Mouse (Mus musculus) MEL (cell line): ENCODE measurements around the gene Slc5a4b.

Experiments
- CTCF ChIP-seq, 3 experiments: IDR thresholded peaks in 2 of 3; conservative IDR thresholded peaks in 1 of 3; 2 replicates each; pipeline ENCODE4 v1.5.1; 2011 to 2012; ENCODE audit warnings: low read length in 3 of 3, low read depth in 2 of 3, mild to moderate bottlenecking in 2 of 3, improper control_type of control experiment in 1 of 3, inconsistent platforms in 1 of 3, mixed read lengths in 1 of 3, moderate library complexity in 1 of 3; ENCODE audit not compliant: control insufficient read depth in 1 of 3, insufficient read depth in 1 of 3, poor library complexity in 1 of 3, severe bottlenecking in 1 of 3
- EP300 ChIP-seq, 2 experiments: IDR thresholded peaks; 2 replicates each; pipeline ENCODE4 v1.6.1; 2011; ENCODE audit warnings: improper control_type of control experiment in 2 of 2, low read length in 2 of 2, low read depth in 1 of 2, mild to moderate bottlenecking in 1 of 2
- GATA1 ChIP-seq: IDR thresholded peaks from 2 replicates; pipeline ENCODE4 v1.6.1; 2011; ENCODE audit warnings: low read depth, low read length, improper control_type of control experiment
- HCFC1 ChIP-seq: IDR thresholded peaks from 2 replicates; pipeline ENCODE4 v1.6.1; 2012; ENCODE audit warnings: low read depth, mild to moderate bottlenecking, inconsistent platforms, low read length, improper control_type of control experiment, moderate library complexity
- JUND ChIP-seq: IDR thresholded peaks from 2 replicates; pipeline ENCODE4 v1.6.1; 2011; ENCODE audit warnings: low read depth, mild to moderate bottlenecking, improper control_type of control experiment, low read length
- POLR2A ChIP-seq, 2 experiments: IDR thresholded peaks; 2 replicates each; pipeline ENCODE4 v1.6.1; 2011 to 2012; ENCODE audit warnings: low read length in 2 of 2, mild to moderate bottlenecking in 2 of 2, control low read depth in 1 of 2, improper control_type of control experiment in 1 of 2, low read depth in 1 of 2, moderate library complexity in 1 of 2; ENCODE audit not compliant: control insufficient read depth in 1 of 2, insufficient read depth in 1 of 2, poor library complexity in 1 of 2
- TAL1 ChIP-seq: IDR thresholded peaks from 2 replicates; pipeline ENCODE4 v1.6.1; 2012; ENCODE audit warnings: mild to moderate bottlenecking, inconsistent platforms, low read length, moderate library complexity, mixed read lengths
- TCF12 ChIP-seq: IDR thresholded peaks from 2 replicates; pipeline ENCODE4 v1.6.1; 2014; ENCODE audit warnings: low read depth, mild to moderate bottlenecking, inconsistent platforms, low read length, improper control_type of control experiment, moderate library complexity
- UBTF ChIP-seq: IDR thresholded peaks from 2 replicates; pipeline ENCODE4 v1.6.1; 2012; ENCODE audit warnings: low read depth, mild to moderate bottlenecking, inconsistent platforms, low read length, improper control_type of control experiment, moderate library complexity, borderline replicate concordance; ENCODE audit not compliant: insufficient read depth
- USF1 ChIP-seq: IDR thresholded peaks from 2 replicates; pipeline ENCODE4 v1.6.1; 2014; ENCODE audit warnings: low read depth, mild to moderate bottlenecking, inconsistent platforms, low read length, improper control_type of control experiment, moderate library complexity
- ZC3H11A ChIP-seq: IDR thresholded peaks from 2 replicates; pipeline ENCODE4 v1.6.1; 2012; ENCODE audit warnings: low read depth, mild to moderate bottlenecking, inconsistent platforms, low read length, improper control_type of control experiment

DNA sequence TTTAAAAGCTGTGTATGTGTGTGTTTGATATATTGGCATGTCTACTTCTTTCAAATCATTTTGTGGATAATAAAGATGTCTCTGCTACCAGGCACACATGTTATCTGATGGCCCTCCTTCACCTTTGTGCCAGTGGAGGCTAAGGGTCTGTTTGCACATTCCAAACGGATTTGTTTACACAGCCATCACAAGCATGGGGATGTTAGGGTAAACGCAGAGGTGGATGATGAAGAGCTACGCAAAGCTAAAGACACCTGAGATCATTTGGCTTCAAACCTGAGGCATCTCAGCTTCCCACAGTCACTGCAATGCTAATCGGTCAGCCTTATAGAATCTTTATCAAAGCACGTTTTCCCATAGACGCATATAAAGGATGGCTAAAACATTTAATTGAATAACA lies 61.8 kb downstream of the Slc5a4b start:
- TF ChIP-seq CTCF (IDR thresholded peaks at IDR 0.05 in 2 of 3, conservative IDR thresholded peaks at IDR 0.05 in 1 of 3; ENCODE audit: control insufficient read depth in 1 of 3, insufficient read depth in 1 of 3, low read depth in 2 of 3, low read length in 3 of 3, poor library complexity in 1 of 3, severe bottlenecking in 1 of 3) = no peak
- TF ChIP-seq POLR2A (IDR thresholded peaks at IDR 0.05; ENCODE audit: control insufficient read depth in 1 of 2, insufficient read depth in 1 of 2, low read depth in 1 of 2, low read length in 2 of 2, poor library complexity in 1 of 2) = no peak
- no peak for TF ChIP-seq HCFC1
- no peak for TF ChIP-seq TCF12
- no peak for TF ChIP-seq EP300 (IDR thresholded peaks at IDR 0.05; ENCODE audit: low read depth in 1 of 2, low read length in 2 of 2)
- no peak for TF ChIP-seq UBTF
- no peak for TF ChIP-seq USF1
- no peak for TF ChIP-seq ZC3H11A
- TF ChIP-seq TAL1 = no peak
- no peak for TF ChIP-seq GATA1
- TF ChIP-seq JUND = no peak
